Mouse (Mus musculus) neural tube, embryonic 11.5 days (tissue): Measurements from ENCODE around the gene Nckap5. TPM values are rescaled to one million over a fixed set of nuclear protein-coding genes. Genes with fewer than 3 reads are reported as not detected.

Experiments
- ATAC-seq: fragments of 200-750 bp; cut with Nextera tagmentation; 2 replicates; pipeline ENCODE4 v1.8.0; 2017; ENCODE audit warnings: moderate number of reproducible peaks, mild to moderate bottlenecking, moderate TSS enrichment, moderate library complexity; ENCODE audit not compliant: insufficient read depth, low FRiP score, low TSS enrichment
- DNase-seq: peaks from one replicate; pipeline ENCODE4 v3.0.0-alpha.2; 2015; ENCODE audit warnings: low spot score
- H3K27ac ChIP-seq: fragments of 300-500 bp; sonication (generic); 2 replicates; pipeline ENCODE4 v1.5.1; 2014; ENCODE audit warnings: low read depth, mild to moderate bottlenecking, low read length
- H3K27me3 ChIP-seq: fragments of 300-500 bp; sonication (generic); 2 replicates; pipeline ENCODE4 v1.6.1; 2014; ENCODE audit warnings: mild to moderate bottlenecking, low read length, mixed read lengths; ENCODE audit not compliant: control insufficient read depth, insufficient read depth
- H3K36me3 ChIP-seq: fragments of 300-500 bp; sonication (generic); 2 replicates; pipeline ENCODE4 v1.6.1; 2014; ENCODE audit warnings: mild to moderate bottlenecking, low read length, moderate library complexity, mixed read lengths; ENCODE audit not compliant: control insufficient read depth, insufficient read depth
- H3K4me1 ChIP-seq: fragments of 300-500 bp; sonication (generic); 2 replicates; pipeline ENCODE4 v1.6.1; 2014; ENCODE audit warnings: low read length, mixed read lengths; ENCODE audit not compliant: control insufficient read depth, insufficient read depth
- H3K4me2 ChIP-seq: fragments of 300-500 bp; sonication (generic); 2 replicates; pipeline ENCODE4 v1.6.1; 2014; ENCODE audit warnings: low read depth, mild to moderate bottlenecking, moderate library complexity
- H3K4me3 ChIP-seq: fragments of 300-500 bp; sonication (generic); 2 replicates; pipeline ENCODE4 v1.5.1; 2014; ENCODE audit warnings: low read depth, low read length
- H3K9ac ChIP-seq: fragments of 300-500 bp; sonication (generic); 2 replicates; pipeline ENCODE4 v1.6.1; 2014; ENCODE audit warnings: mild to moderate bottlenecking, low read length
- H3K9me3 ChIP-seq: fragments of 300-500 bp; sonication (generic); 2 replicates; pipeline ENCODE4 v1.6.1; 2016; ENCODE audit warnings: low read length; ENCODE audit not compliant: control insufficient read depth
- WGBS: fragments of 180-500 bp; shearing (Covaris S2); extraction: QIAGEN DNeasy Blood & Tissue Kit; methylation state at CpG from one replicate; pipeline ENCODE4 v1.1.7; 2014; 5-methylcytosine and 5-hydroxymethylcytosine counted together
- polyA plus RNA-seq: library from polyadenylated mRNA; unstranded; fragments of >200 nt; fragmentation: Nextera tagmentation; extraction: Ambion mirVana; gene quantifications from 2 replicates; pipeline ENCODE4 v1.2.1, GENCODE M21; 2014

Gene Nckap5
- polyA plus RNA-seq, 1 experiment from 2014 or later = 20.6 TPM

- WGBS = 64% methylated on average over 2 of the region's 2 CpGs
- Histone ChIP-seq H3K9me3 (no peaks in the 10 kb centered on the region), H3K4me2 (no peak overlapping the region), H3K27me3 (no peaks in the 10 kb centered on the region), H3K4me3 (no peak overlapping the region), H3K36me3 (no peaks in the 10 kb centered on the region), H3K9ac (no peak overlapping the region), H3K4me1 (no peaks in the 10 kb centered on the region), H3K27ac (no peak overlapping the region)
- DNase-seq (peak; percentile 33), ATAC-seq (no peak)
Measured at GRCm38 (mm10) chr1:126316866-126317265, 513.7 kb downstream of the Nckap5 start.

- Histone ChIP-seq H3K4me1 (no peaks in the 10 kb centered on the region), H3K4me2 (no peak overlapping the region), H3K27ac (no peak overlapping the region), H3K4me3 (no peak overlapping the region), H3K9ac (no peak overlapping the region), H3K9me3 (no peaks in the 10 kb centered on the region), H3K36me3 (no peaks in the 10 kb centered on the region), H3K27me3 (no peaks in the 10 kb centered on the region)
- DNase-seq = no peak
- no peak for ATAC-seq
- 83% methylated on average over 2 of the region's 2 CpGs for WGBS
Measured at GRCm38 (mm10) chr1:126301129-126301528, 529.5 kb downstream of the Nckap5 start.

GRCm38 (mm10) chr1:126264931-126265330 lies 565.7 kb downstream of the Nckap5 start:
- H3K9ac ChIP-seq = no peak overlapping the region
- no peak overlapping the region for H3K27ac ChIP-seq
- no peaks in the 10 kb centered on the region for H3K27me3 ChIP-seq
- H3K4me3 ChIP-seq = no peak overlapping the region
- ATAC-seq (no peak), DNase-seq (no peak)
- 72% methylated on average over 5 of the region's 5 CpGs for WGBS
- no peaks in the 10 kb centered on the region for H3K4me1 ChIP-seq
- no peak overlapping the region for H3K4me2 ChIP-seq
- H3K36me3 ChIP-seq = no peaks in the 10 kb centered on the region
- no peaks in the 10 kb centered on the region for H3K9me3 ChIP-seq

DNA sequence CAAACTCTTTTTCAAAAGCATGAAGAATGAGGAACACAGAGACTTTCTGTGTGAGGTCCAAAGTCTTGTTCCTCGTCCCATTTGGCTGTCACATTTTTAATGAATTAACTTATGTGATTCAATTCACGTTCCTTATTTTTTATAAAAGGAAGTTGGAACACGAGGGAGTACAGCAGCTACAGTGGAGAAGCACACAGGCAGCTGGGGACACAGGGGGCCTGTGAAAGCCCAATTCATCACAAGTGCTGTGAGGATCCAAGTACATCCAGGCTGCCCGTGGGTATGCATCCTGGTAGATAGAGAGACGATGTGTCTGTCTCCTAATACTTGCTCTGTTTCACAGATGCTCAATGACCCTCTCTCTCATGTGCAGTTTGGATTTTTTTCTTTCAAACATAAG lies 576.2 kb downstream of the Nckap5 start:
- H3K4me2 ChIP-seq = no peak overlapping the region
- no peaks in the 10 kb centered on the region for H3K36me3 ChIP-seq
- H3K9ac ChIP-seq = no peak overlapping the region
- no peaks in the 10 kb centered on the region for H3K4me1 ChIP-seq
- 78% methylated on average over 5 of the region's 5 CpGs for WGBS
- H3K27ac ChIP-seq = no peak overlapping the region
- H3K27me3 ChIP-seq = no peaks in the 10 kb centered on the region
- ATAC-seq (no peak), DNase-seq (no peak)
- H3K9me3 ChIP-seq = no peaks in the 10 kb centered on the region
- H3K4me3 ChIP-seq = no peak overlapping the region

DNA sequence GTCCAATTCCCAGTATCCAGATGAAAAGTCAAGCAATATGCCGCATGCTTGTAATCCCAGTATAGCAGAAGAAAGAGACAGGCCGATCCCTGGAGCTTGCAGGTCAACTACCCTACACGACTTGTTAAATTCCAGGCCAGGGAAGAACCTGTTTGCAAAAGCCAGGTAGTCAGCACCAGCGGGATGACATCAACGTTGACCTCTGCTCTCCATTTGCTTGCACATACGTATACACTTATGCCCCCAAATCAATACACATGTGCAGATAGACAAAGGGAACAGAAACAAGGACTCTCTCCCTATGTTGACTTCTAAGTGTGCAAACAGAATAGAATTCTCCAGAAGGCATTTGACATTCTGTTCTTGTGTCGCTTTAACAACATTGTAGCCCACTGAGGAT lies 576.7 kb downstream of the Nckap5 start:
- Histone ChIP-seq H3K36me3 (no peaks in the 10 kb centered on the region), H3K9me3 (no peaks in the 10 kb centered on the region), H3K9ac (no peak overlapping the region), H3K4me2 (no peak overlapping the region), H3K27me3 (no peaks in the 10 kb centered on the region), H3K4me1 (no peaks in the 10 kb centered on the region), H3K4me3 (no peak overlapping the region), H3K27ac (no peak overlapping the region)
- no peak for DNase-seq
- WGBS = 90% methylated on average over 7 of the region's 7 CpGs
- ATAC-seq = no peak

DNA sequence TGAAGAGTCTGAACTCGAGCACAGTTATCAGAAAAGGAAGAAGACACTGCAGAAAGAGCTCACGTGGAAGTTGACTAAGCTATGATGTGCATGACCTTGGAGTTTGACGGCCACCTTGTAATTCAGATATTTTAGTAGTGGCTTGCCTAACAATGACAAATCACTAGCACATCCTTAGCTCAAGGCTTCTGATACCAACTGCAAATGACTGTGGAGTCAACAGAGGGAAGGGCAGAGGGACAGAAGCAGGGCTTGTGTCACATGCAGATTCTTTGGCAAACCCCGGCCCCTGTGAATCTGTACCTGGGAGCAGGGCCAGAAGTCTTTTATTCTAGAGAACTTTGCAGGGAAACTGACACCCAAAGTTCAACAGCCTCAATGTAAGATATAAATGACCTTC lies 597.4 kb downstream of the Nckap5 start:
- no peak for ATAC-seq
- no peak overlapping the region for H3K9ac ChIP-seq
- H3K27ac ChIP-seq = no peak overlapping the region
- no peaks in the 10 kb centered on the region for H3K4me1 ChIP-seq
- H3K9me3 ChIP-seq = no peaks in the 10 kb centered on the region
- H3K4me3 ChIP-seq = no peak overlapping the region
- H3K36me3 ChIP-seq = no peaks in the 10 kb centered on the region
- no peaks in the 10 kb centered on the region for H3K27me3 ChIP-seq
- no peak for DNase-seq
- no peak overlapping the region for H3K4me2 ChIP-seq
- 84% methylated on average over 4 of the region's 4 CpGs for WGBS

GRCm38 (mm10) chr1:126231199-126231598 lies 599.4 kb downstream of the Nckap5 start:
- WGBS = 81% methylated on average over 9 of the region's 9 CpGs
- ATAC-seq (no peak), DNase-seq (no peak)
- Histone ChIP-seq H3K9ac (no peak overlapping the region), H3K4me2 (no peak overlapping the region), H3K27me3 (no peaks in the 10 kb centered on the region), H3K27ac (no peak overlapping the region), H3K36me3 (no peaks in the 10 kb centered on the region), H3K4me3 (no peak overlapping the region), H3K9me3 (no peaks in the 10 kb centered on the region), H3K4me1 (no peaks in the 10 kb centered on the region)

DNA sequence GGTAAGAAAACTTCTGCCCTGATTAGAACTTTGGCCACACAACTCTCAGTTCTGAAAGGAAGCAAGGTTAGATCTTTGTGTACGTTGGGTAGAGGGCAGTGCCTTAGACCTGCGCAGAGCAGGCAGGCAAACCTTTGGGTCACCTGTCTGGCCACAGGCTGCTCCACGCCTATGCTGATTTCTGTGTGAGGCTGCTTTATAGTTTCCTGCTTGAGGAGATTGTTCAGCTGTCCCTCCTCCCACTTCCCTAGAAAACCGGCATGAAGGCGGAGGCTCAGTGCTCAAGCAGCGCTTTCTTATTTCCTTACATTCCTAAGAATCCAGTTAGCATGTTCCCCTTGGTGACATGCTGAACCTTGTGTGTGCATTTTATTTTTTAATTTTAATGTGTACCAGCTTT lies 620.4 kb downstream of the Nckap5 start:
- Histone ChIP-seq H3K4me2 (no peak overlapping the region), H3K4me3 (no peak overlapping the region), H3K27me3 (no peaks in the 10 kb centered on the region), H3K9me3 (no peaks in the 10 kb centered on the region), H3K36me3 (no peaks in the 10 kb centered on the region; the same call in 1 of the 2 replicates), H3K4me1 (no peaks in the 10 kb centered on the region), H3K27ac (no peak overlapping the region), H3K9ac (no peak overlapping the region)
- no peak for DNase-seq
- no peak for ATAC-seq
- 88% methylated on average over 6 of the region's 6 CpGs for WGBS

DNA sequence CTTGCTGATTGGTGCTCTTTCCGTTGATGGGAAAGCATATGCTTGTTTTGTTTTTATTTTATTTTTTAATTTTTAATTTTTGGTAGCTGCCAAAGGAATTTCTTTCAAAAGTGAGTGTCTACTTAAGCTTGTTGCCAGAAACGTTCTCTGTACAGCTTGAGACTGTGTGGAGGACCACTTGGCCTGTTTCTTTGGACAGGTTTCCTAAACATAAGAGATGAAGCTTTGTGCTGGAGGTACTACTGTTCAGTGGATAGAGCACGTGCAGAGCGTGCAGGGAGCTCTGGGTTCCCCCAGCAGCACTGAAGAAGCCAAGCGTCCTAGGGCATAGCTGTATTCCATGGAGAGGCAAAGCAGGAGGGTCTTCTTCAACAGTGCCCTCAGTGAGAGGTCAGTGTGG lies 620.9 kb downstream of the Nckap5 start:
- no peak overlapping the region for H3K4me2 ChIP-seq
- H3K27ac ChIP-seq = no peak overlapping the region
- DNase-seq = no peak
- no peak overlapping the region for H3K4me3 ChIP-seq
- no peaks in the 10 kb centered on the region for H3K36me3 ChIP-seq
- no peaks in the 10 kb centered on the region for H3K27me3 ChIP-seq
- H3K4me1 ChIP-seq = no peaks in the 10 kb centered on the region
- WGBS = 87% methylated on average over 5 of the region's 5 CpGs
- no peaks in the 10 kb centered on the region for H3K9me3 ChIP-seq
- no peak for ATAC-seq
- H3K9ac ChIP-seq = no peak overlapping the region
